Mouse (Mus musculus) left cerebral cortex, adult 2 months (tissue): Measurements from ENCODE around the gene Ahdc1. TPM values are rescaled to one million over a fixed set of nuclear protein-coding genes. Genes with fewer than 3 reads are reported as not detected.
"Not testable (repeated sequence)": the region's sequence is repeated elsewhere in the genome, so short reads cannot be mapped to it uniquely, and the experiment has no call there.

Experiments used
- DNase-seq, 2 experiments: peaks; one replicate each; pipeline ENCODE4 v3.0.0; 2021 to 2022; ENCODE audit warnings: low spot score in 2 of 2, mixed read lengths in 1 of 2; ENCODE audit errors: extremely low spot score in 1 of 2
- H3K27ac ChIP-seq: fragments of 200-600 bp; 2 replicates; pipeline ENCODE4 v1.8.1; 2022
- H3K4me3 ChIP-seq: fragments of 200-600 bp; 2 replicates; pipeline ENCODE4 v1.8.1; 2022
- CTCF ChIP-seq: fragments of 200-600 bp; IDR thresholded peaks from 2 replicates; pipeline ENCODE4 v1.8.1; 2022; ENCODE audit warnings: antibody characterized with exemption, mild to moderate bottlenecking, moderate library complexity
- intact Hi-C: fragments of 180-260 bp; cut with DNase I; formaldehyde crosslinking; loops from one replicate; pipeline ENCODE4 v1.15.1; 2025
- total RNA-seq, 2 experiments: library from RNA; stranded (reverse); gene quantifications; 2 replicates each; pipeline ENCODE4 v1.2.3; 2021

Ahdc1 gene
- total RNA-seq, 2 experiments from 2014 or later: 108 to 132 TPM

- no peak for DNase-seq
- H3K4me3 ChIP-seq: no peak overlapping the region
- no peak overlapping the region for H3K27ac ChIP-seq
- no peak; the same call in 1 of the 2 replicates for TF ChIP-seq CTCF
- intact Hi-C loops: no loop called here
These were observed 13.4 kb upstream of the Ahdc1 start for GRCm38 (mm10) chr4:132997469-132998237.

GRCm38 (mm10) chr4:133002896-133003295 is 8.2 kb upstream of the Ahdc1 start:
- no peak for DNase-seq
- no peak overlapping the region for H3K4me3 ChIP-seq
- no peak for TF ChIP-seq CTCF
- intact Hi-C loops: loop anchor here (10.0 kb wide), 1 partner anchor 452 kb away; no protein-coding TSS in a partner anchor
- H3K27ac ChIP-seq: no peak overlapping the region

GRCm38 (mm10) chr4:133003316-133004018 is 7.6 kb upstream of the Ahdc1 start:
- H3K4me3 ChIP-seq: no peak overlapping the region
- H3K27ac ChIP-seq: no peak overlapping the region
- TF ChIP-seq CTCF: no peak
- no peak for DNase-seq
- intact Hi-C loops: loop anchor here (10.0 kb wide), 1 partner anchor 451 kb away; no protein-coding TSS in a partner anchor

- Histone ChIP-seq H3K27ac (no peak overlapping the region), H3K4me3 (no peak overlapping the region)
- peak; percentile 69 to 74 for DNase-seq
- intact Hi-C loops: loop anchor here (1.0 to 10.0 kb wide), 2 partner anchors 60 to 450 kb away; no protein-coding TSS in a partner anchor
- peak; percentile 100 for TF ChIP-seq CTCF
These were observed 5.8 kb upstream of the Ahdc1 start for GRCm38 (mm10) chr4:133005233-133005632.

- intact Hi-C loops: loop anchor here (1.0 to 10.0 kb wide), 2 partner anchors 61 to 449 kb away; no protein-coding TSS in a partner anchor
- DNase-seq, H3K4me3 ChIP-seq, H3K27ac ChIP-seq: not testable (repeated sequence)
These were observed 5.1 kb upstream of the Ahdc1 start for GRCm38 (mm10) chr4:133005885-133006451.

GRCm38 (mm10) chr4:133007513-133008380 is 3.3 kb upstream of the Ahdc1 start:
- no peak for TF ChIP-seq CTCF
- intact Hi-C loops: loop anchor here (2.0 to 10.0 kb wide), 2 partner anchors 291 to 447 kb away; no protein-coding TSS in a partner anchor
- DNase-seq: peak in 1 of 2 experiments; percentile 9
- Histone ChIP-seq H3K27ac (no peak overlapping the region), H3K4me3 (no peak overlapping the region)

GRCm38 (mm10) chr4:133009131-133009530 is 1.9 kb upstream of the Ahdc1 start:
- peak; percentile 37 to 74 for DNase-seq
- intact Hi-C loops: loop anchor here (2.0 to 10.0 kb wide), 2 partner anchors 290 to 446 kb away; no protein-coding TSS in a partner anchor
- Histone ChIP-seq H3K4me3 (no peak overlapping the region), H3K27ac (no peak overlapping the region)
- peak; percentile 77 for TF ChIP-seq CTCF

- H3K27ac ChIP-seq: no peak overlapping the region
- TF ChIP-seq CTCF: no peak
- H3K4me3 ChIP-seq: no peak overlapping the region
- DNase-seq: peak in 1 of 2 experiments; percentile 6
- intact Hi-C loops: loop anchor here (1.0 to 10.0 kb wide), 5 partner anchors 123 to 445 kb away; partner anchors contain the start of genes Cd164l2, Gpr3 and Wasf2
These were observed 1.4 kb upstream of the Ahdc1 start for GRCm38 (mm10) chr4:133009676-133010075.

GRCm38 (mm10) chr4:133010611-133011010 is 449 bp upstream of the Ahdc1 start:
- Histone ChIP-seq H3K27ac (no peak overlapping the region), H3K4me3 (peak overlapping the region; percentile 99)
- no peak for TF ChIP-seq CTCF
- intact Hi-C loops: loop anchor here (1.0 to 5.0 kb wide), 4 partner anchors 46 to 240 kb away; partner anchors contain the start of genes Cd164l2, Gpr3 and Wasf2
- DNase-seq: peak in 1 of 2 experiments; percentile 12

- no peak for TF ChIP-seq CTCF
- intact Hi-C loops: loop anchor here (1.0 to 5.0 kb wide), 3 partner anchors 44 to 201 kb away; partner anchors contain the start of genes Cd164l2, Gpr3 and Wasf2
- DNase-seq: peak in 1 of 2 experiments; percentile 53
These were observed 1.0 kb downstream of the Ahdc1 start for GRCm38 (mm10) chr4:133011821-133012775.

More at GRCm38 (mm10) chr4:133011821-133012775, 1.0 kb downstream of the Ahdc1 start:
- Histone ChIP-seq H3K27ac (peak overlapping the region; percentile 92), H3K4me3 (peak overlapping the region; percentile 99)
